Mouse (Mus musculus): ENCODE measurements around the gene Pcbp3.

The Pcbp3 gene

GRCm38 (mm10) chr10:76846480-76846879, 115.2 kb downstream of the Pcbp3 start:
- DNase-seq (ENCODE audit: inconsistent ontology term): peak; percentile 31

DNA sequence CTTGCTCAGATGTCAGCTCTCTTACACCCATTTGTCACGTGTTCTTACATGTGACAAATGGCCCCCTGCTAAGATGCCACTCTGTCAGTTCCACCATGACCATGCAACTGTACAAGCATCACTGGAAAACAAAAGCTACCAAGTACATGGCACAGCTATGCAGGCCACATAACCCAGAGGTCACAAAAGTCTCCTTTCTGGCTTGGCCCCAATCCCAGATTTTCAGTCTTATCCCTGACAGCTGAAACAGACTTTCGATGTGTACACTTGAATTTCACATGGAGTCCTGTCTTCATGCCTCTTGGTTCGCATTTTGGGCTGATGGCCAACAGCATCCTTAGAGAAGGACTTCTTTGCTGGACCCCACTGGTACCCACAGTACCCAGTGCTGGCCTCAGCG, 116.8 kb downstream of the Pcbp3 start:
- DNase-seq (ENCODE audit: inconsistent ontology term): peak; percentile 56

DNA sequence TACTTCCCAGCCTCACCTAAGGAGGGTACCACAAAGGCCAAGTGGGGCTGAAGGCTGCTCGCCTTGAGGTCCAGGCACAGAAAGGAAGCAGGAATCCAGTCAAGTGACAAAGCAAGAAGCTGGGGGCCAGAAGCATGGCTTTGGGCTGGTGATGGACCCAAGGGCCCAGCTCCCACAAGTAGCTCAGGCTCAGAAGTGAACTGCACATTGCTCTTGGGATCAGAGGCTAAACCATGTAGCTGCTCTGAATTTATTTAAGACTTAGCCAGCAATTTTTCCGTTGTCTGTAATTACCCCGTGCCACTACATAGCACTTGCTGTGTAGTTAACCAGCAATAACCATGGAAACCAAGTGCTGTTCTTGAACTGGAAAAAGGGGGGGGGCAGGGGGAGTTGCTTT, 117.3 kb downstream of the Pcbp3 start:
- no peak for DNase-seq (ENCODE audit: inconsistent ontology term)

- no peak for DNase-seq (ENCODE audit: inconsistent ontology term)
Observed at GRCm38 (mm10) chr10:76842087-76842486, 119.6 kb downstream of the Pcbp3 start.

- no peak for DNase-seq (ENCODE audit: inconsistent ontology term)
Observed at GRCm38 (mm10) chr10:76841220-76841619, 120.5 kb downstream of the Pcbp3 start.

- DNase-seq (ENCODE audit: inconsistent ontology term): no peak
Observed at GRCm38 (mm10) chr10:76840566-76840965, 121.1 kb downstream of the Pcbp3 start.

DNA sequence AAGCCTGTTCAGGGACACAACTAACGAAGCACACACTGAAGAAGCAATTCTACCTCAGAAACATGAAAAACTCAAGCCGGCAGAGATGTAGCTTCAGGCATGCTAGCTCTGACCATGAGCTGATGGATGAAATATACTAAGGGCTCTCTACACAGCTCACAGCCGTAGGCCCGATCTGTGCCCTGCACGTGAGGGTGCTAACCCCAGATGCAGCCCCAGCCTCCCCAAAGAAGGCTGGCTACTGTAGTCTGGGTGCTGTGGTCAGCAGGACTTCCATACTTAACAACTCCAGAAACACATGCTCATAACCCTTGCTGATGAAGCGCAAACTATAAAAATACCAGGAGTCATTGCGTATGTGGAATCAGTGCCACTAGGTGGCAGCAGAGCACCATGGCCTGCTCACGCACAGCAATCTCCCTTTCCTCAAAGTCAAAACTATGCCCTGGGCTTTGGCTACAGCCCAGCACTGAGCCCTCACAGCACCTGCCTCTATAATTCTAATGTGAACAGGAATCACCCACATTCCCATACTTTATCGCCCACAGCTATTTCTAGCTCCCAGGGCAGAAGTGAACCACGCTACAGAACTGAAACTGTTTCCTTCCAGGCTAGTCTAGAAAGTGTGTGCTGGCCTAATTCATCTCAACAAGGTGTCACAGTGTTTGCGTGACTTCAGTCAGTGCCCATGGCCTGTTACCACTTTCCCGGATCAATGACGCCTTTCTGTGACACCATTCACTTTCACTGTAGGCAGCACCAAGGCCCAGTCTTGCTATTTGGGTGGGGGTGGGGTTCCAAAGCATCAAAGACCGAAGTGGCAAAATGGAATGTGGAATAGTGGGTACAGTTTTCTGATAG, 126.0 kb downstream of the Pcbp3 start:
- peak; percentile 66 for DNase-seq (ENCODE audit: inconsistent ontology term)

- no peak for DNase-seq (ENCODE audit: inconsistent ontology term)
Observed at GRCm38 (mm10) chr10:76832841-76833240, 128.8 kb downstream of the Pcbp3 start.

DNA sequence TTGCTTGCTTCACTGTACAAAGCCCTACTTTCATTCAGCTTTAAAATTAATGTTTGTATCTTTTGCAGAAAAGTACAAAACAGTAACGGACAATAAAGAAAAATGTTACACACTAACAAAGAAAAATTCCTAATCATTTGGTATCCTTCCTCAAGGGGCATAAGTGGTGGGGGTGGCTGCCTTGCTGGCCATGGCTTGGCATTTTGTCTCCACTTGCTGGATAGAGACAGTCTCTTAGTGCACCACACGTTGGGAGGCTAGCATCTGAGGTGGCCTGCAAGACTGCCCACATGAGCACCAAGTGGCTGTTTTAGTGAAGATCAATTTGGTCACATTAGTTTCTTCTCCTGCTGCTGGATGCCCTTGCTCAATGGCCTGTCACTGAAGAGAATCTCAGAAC, 129.8 kb downstream of the Pcbp3 start:
- DNase-seq (ENCODE audit: inconsistent ontology term): no peak

DNA sequence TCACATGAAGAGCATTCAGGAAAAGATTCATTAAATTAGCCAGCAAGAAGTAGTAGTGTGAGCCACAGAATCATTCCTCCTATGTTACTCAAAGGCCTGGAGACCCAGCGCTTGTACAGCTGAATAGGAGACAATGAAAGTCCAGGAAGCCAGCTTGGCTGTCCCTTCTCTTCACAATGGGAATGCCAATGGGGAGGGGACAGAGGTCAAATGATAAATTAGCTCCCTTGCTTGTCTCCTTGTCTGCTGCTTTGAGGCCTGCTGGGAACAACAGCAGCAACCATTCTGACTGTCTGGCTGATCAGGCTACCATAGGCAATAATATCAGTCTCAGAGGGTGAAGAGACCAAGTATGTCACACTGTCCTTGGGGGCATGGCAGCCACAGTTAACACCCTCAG, 130.5 kb downstream of the Pcbp3 start:
- DNase-seq (ENCODE audit: inconsistent ontology term): peak; percentile 14

DNA sequence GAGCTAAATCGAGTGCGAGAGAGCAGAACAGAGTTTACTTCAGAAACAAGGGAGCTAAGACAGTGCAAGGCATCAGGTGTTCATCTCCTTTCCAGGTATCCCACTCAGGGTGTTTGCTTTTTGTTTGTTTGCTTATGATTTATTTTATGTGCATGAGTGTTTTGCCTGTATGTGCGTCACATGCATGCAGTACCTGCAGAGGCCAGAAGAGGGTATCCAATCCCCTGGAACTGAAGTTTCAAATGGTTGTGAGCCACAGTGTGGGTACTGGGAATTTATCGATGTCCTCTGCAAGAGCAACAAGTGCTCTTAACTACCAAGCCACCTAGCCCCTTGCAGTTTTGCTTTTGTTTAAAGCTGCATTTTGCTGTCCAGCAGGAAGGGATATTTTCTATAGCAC, 132.8 kb downstream of the Pcbp3 start:
- DNase-seq (ENCODE audit: inconsistent ontology term): no peak

DNA sequence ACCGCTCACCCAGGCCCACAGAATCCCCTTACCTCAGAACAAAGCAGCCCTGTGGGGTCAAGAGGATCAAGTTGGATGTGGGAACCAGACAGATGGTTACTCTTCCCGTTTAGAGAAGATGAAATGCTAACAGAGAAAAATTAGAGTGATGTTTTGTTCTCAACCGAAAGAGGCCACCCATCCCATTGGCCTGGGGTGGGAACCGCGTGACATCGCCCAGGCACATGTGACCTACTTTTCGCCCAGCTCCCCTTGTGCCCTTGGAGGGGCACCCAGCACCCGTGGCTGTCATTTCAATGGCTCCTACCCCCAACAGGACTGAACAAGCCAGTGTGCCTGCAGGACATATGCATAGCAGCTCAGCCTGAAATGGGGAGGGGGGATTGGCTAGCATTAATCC, 139.0 kb downstream of the Pcbp3 start:
- no peak for DNase-seq (ENCODE audit: inconsistent ontology term)

- DNase-seq (ENCODE audit: inconsistent ontology term): no peak
Observed at GRCm38 (mm10) chr10:76819321-76819720, 142.4 kb downstream of the Pcbp3 start.

- DNase-seq (ENCODE audit: inconsistent ontology term): no peak
Observed at GRCm38 (mm10) chr10:76818337-76818736, 143.3 kb downstream of the Pcbp3 start.

- no peak for DNase-seq (ENCODE audit: inconsistent ontology term)
Observed at GRCm38 (mm10) chr10:76816930-76817329, 144.8 kb downstream of the Pcbp3 start.

DNA sequence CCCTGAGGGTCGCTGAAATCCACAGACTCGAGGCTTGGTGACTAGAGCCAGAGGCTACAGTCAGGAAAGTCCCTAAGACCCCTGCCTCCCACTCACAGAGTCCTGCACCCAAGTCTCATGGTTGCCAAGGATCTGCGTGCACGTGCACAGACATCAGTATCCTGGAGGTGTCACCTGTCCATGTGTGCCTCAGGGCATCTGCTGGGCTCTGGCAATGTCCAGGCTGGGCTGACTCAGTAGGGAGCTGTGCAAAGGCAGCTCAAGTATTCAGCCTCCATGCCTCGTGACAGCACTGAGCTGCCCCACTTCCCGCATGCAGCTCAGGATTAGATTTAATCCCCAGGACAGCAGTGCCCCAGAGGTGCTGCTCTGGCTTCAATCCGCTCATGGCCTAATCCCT, 145.3 kb downstream of the Pcbp3 start:
- DNase-seq (ENCODE audit: inconsistent ontology term): peak; percentile 72

GRCm38 (mm10) chr10:76815481-76815880, 146.2 kb downstream of the Pcbp3 start:
- DNase-seq (ENCODE audit: inconsistent ontology term): peak; percentile 71

DNA sequence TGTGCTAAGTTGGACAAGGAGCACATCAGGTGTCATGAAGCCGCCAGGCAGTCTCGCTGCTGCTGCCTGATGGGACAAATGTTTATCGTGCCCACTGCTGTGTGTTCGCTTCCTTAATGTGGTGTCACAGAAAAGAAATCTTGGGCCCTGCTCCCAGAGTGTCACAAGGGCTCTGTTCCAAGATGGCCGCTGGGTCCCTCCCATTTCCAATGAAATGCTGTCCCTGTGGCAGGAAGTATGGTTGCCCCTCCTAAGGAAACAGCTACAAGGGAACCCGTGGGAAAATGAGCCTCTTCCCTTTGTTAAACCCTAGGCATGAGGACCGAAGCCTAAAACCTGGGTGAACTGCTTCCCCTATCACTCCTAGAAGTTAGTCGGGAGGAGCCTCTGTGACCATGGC, 146.9 kb downstream of the Pcbp3 start:
- no peak for DNase-seq (ENCODE audit: inconsistent ontology term)

GRCm38 (mm10) chr10:76809916-76810660, 151.6 kb downstream of the Pcbp3 start:
- DNase-seq (ENCODE audit: inconsistent ontology term): peak; percentile 14

GRCm38 (mm10) chr10:76809439-76809838, 152.2 kb downstream of the Pcbp3 start:
- peak; percentile 2 for DNase-seq (ENCODE audit: inconsistent ontology term)

- DNase-seq (ENCODE audit: inconsistent ontology term): peak; percentile 14
Observed at GRCm38 (mm10) chr10:76808446-76809400, 153.0 kb downstream of the Pcbp3 start.

DNA sequence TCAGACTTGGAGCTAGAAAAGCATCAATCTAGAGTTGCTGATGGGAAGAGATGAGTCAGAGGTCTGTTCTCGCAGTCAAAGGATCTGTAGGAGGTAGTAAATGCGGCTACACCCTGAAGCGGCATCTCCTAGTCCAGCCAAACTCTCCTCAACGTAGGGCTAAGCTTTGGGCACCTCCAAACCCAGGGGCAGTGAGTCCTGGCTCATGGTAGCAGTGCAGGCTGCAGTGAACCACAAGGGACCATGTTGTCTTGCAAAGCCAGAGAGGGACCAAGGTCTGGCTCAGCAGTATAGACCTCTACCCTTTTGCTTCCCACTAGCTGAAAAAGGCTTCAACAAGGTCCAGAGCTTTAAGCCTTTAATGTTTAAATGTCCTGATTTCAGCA, 159.2 kb downstream of the Pcbp3 start:
- no peak for DNase-seq (ENCODE audit: inconsistent ontology term)
